Mouse (Mus musculus) mouse embryonic stem cell (cell line): ENCODE results near the gene Egln3.

Experiments used
- in situ Hi-C, 2 experiments: fragments of 300-500 bp; cut with MboI; formaldehyde crosslinking; loops; 1 replicate in 1 of 2; 3 replicates in 1 of 2; pipeline ENCODE4 v1.14.3; 2019 to 2020; ENCODE audit warnings: low sequenced_read_pairs in 2 of 2, low pct_unique_long_range_greater_than_20kb in 1 of 2, mixed read lengths in 1 of 2; ENCODE audit not compliant: unreplicated experiment in 1 of 2

Egln3 gene

GRCm38 (mm10) chr12:54208433-54209181, 4.9 kb upstream of the Egln3 start:
- in situ Hi-C loops = no loop called here

DNA sequence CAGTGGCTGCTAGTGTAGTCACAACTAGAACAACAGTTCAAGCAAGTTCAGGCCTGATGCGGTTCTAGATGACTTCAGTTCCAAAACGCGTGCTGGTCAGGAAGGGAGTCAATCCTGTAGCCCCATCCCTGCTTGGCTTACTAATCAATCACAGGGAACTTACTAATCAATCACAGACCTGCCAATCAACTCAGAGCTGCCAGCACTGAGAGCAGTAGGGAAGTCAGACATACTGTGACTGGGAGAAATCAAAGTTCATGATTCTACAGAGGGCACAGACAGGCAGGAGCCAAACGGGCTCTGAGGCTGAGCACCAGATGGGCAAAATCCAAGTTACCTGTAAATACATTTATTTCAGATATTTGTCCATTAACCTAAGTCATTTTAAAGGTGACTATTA, 2.1 kb upstream of the Egln3 start:
- in situ Hi-C loops = no loop called here

DNA sequence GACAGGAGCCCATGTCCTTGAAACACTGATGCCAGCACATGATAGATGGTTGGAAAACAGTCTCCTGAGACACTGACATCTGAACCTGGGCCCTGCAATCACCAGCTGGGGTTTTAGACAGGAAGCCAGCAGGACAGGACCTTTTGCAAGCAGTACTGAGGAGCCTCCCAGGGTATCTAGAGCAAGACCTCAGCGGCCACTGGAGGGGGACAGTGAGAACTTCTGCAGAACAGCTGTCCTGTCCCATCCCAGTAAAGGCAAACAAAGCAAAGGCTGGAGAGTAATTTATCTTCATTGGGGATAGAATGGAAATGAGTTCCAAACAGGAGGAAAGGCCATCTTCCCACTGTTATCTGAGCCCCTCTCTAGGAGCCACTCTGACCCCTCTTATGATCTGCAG, 1.5 kb upstream of the Egln3 start:
- in situ Hi-C loops = no loop called here

DNA sequence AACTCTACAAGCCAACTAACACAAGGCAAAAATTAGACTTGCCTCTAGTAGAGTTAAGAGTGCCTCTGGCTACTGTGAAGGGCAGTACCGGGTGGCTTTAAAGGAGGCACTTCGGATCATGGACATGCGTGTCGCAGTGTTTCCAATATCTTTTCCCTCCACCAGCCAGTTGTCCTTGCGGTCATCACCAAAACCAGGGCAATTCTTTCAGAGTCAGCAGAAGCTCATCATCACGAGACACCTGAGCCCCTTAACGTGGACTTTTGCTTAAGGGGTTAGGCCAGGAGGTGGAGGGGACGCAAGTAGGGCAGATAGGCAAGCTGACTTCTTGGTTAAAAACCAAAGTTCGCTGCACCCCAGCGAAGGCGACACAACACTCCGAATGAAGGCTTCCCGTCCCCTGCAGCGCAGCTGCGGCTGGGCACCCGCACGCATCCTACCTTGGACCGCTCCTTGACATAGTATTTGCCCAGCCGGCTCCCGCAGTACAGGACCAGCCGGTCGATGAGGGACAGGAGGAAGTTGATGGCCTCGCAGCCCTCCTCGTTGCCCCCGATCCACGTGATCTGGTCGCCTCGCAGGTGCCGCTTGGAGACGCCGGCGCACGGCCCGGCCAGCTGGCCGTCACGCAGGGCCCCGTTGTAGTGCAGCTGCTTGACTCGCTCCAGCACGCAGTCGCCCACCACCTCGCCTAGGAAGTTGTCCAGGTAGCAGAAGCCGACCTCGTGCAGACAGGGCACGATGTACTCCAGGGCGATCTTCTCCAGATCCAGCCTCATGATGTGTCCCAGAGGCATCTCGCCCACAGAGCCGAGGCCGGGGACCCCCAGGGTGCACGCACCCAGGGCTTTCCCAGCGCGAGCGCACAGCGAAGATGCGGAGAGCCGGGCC, 650 bp downstream of the Egln3 start:
- in situ Hi-C loops = no loop called here

- in situ Hi-C loops = no loop called here
Observed at GRCm38 (mm10) chr12:54202276-54202675, 1.4 kb downstream of the Egln3 start.

DNA sequence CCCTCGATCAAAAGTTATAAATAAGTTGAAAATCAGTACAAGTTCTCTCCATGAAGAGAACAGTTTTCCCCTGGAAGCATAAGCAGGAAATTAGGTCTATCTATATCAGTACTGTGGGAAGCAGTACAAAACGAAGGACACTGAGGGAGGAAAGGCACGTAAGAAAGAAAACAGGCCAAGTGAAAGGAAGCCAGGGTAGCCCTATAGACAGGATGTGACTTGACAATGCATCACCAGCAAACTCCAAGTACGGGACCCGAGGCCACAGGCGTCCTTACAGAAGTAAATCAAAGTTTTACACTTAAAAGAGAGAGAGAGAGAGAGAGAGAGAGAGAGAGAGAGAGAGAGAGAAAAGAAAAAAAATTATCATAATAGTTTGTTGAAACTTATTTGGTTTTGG, 2.8 kb downstream of the Egln3 start:
- in situ Hi-C loops = no loop called here

DNA sequence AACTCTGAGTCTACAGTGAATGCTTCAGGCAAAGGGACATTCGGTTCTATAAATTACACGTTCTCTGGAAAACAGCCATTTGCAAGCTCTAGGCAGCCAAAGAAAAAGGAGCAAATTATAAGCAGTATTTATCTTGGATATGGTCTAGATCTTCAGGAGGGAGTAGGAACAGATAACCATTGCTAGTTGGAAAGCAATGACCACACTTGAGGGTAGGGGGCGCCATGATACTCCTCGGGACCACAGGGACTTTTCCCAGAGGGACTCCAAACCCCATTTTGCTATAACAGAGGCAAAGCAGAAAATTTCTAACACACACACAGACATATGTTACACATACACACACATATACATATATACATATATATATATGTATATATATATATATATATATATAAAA, 3.5 kb downstream of the Egln3 start:
- in situ Hi-C loops = no loop called here

DNA sequence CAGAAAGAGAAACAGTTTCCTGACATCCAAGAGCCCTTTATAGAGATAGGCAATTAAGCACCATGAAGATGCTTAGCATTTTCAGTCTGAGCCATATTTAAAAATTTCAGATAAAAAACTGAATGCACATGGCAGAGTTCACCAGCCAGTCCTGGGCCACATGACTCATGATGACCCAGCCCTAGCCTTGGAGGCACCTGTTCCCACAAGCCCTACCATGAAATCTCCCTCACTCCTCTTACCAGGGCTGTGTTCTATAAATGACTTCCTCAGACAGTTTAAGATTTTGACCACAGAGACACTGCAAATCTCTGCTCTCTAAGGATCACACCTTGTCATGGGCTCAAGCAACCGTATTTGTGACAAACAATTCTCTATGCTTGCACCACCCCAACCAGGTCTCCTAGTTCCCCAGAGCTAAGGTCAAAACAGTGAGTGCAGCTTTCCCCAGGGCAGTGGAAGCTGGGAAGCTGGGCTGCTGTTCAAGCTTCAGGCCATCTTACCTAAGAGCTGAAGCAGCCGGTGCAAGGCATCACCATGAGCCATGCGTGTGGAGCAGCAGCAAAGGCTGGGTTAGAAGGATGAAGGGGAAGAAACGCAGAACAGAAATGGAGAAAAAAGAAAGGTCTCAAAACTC, 5.3 kb downstream of the Egln3 start:
- in situ Hi-C loops = loop anchor here in 1 of 2 experiments (25.0 kb wide), 1 partner anchor 114 kb away; no protein-coding TSS in a partner anchor

GRCm38 (mm10) chr12:54197849-54198248, 5.8 kb downstream of the Egln3 start:
- in situ Hi-C loops = loop anchor here in 1 of 2 experiments (25.0 kb wide), 1 partner anchor 114 kb away; no protein-coding TSS in a partner anchor

GRCm38 (mm10) chr12:54197301-54197782, 6.3 kb downstream of the Egln3 start:
- in situ Hi-C loops = loop anchor here in 1 of 2 experiments (25.0 kb wide), 1 partner anchor 115 kb away; no protein-coding TSS in a partner anchor

DNA sequence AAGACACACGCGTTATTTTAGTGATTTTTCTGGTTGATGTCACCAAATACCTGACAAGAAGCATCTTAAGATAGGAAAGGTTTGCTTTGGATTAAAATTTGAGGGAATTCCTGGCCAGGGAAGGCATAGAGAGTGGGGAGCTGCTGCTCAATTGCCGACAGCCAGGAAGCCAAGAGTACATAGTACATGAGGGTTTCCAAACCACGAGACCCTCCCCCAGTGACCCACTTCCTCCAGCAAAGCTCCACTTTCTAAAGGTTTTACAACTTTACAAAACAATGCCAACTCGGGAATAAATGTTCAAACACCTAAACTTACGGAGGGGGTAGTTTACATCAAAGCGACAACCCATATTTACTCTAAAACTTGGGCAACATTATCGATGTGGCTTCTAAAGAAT, 6.8 kb downstream of the Egln3 start:
- in situ Hi-C loops = loop anchor here in 1 of 2 experiments (25.0 kb wide), 1 partner anchor 115 kb away; no protein-coding TSS in a partner anchor

GRCm38 (mm10) chr12:54194159-54194558, 9.5 kb downstream of the Egln3 start:
- in situ Hi-C loops = loop anchor here in 1 of 2 experiments (25.0 kb wide), 1 partner anchor 118 kb away; no protein-coding TSS in a partner anchor

- in situ Hi-C loops = loop anchor here in 1 of 2 experiments (25.0 kb wide), 1 partner anchor 120 kb away; no protein-coding TSS in a partner anchor
Observed at GRCm38 (mm10) chr12:54192305-54192661, 11.4 kb downstream of the Egln3 start.

DNA sequence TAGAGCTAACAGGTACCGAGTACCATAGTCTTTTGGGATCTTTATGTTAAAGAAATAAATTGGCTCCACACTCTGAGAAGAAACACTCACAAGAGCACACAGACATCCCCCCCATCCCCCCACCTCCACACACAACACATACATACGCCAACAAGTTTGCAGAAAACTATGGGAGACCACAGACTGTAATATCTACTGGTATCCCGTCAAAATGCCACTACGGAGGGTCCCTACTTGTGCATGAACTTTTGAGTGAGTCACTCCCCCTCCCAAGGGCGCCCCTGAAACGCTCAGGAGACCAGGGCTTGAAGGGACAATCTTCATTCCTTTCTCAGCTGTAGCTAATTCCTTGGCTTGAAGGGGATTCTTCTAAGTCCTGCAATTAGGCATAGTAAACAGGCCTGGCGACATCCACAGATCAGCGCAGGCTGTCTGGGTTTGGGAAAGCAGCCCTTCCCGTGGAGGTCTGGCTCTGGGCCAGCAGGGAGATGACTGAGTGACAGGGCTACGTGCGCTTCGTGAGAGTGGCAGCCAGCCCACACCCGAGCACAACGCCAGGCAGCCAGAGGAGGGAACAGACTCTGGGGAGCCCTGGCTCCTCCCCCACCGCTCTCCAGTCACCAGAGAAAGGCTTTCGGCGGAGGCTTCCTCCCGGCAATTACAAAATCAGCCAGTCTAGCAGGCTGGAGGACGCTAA, 11.9 kb downstream of the Egln3 start:
- in situ Hi-C loops = loop anchor here in 1 of 2 experiments (25.0 kb wide), 1 partner anchor 121 kb away; no protein-coding TSS in a partner anchor

GRCm38 (mm10) chr12:54191181-54191580, 12.5 kb downstream of the Egln3 start:
- in situ Hi-C loops = loop anchor here in 1 of 2 experiments (25.0 kb wide), 1 partner anchor 121 kb away; no protein-coding TSS in a partner anchor

DNA sequence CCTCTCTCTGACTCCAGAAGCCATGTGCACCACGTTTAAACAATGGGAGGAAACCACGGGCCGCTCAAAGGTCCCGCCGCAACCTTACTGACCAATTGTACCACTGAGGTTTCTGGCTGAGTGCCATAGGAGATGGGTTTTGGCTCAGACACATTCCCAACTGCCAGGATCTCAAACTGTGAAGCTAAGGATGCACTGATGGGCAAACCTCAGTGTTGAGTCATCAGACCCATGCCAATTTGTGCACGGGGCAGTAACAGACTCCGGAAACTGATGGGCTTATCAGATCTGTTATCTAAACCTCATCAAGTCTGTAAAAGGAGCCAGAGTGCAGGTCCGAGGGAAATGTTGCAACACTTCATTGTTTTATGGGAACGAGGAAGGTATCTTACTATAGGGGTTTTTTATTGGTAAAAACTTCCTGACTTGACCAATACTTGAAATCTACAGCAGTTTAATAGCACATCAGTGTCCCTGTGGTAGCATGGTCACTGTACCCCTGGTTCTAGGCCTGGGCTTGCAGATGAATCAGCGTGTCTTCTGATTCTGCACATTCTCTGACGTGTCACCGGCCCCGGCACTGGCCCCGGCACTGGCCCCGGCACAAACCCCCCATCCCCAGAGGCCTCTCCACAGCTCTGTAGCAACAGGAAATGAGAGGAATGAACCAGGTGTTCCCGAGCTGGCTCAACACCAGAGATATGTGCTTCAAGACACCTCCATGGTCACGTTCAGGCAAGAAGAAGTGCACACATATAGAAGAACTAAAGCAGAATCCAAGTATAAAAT, 15.7 kb downstream of the Egln3 start:
- in situ Hi-C loops = loop anchor here in 1 of 2 experiments (25.0 kb wide), 1 partner anchor 124 kb away; no protein-coding TSS in a partner anchor
